ENCODE assay signal across 14 mouse cellular contexts in genomic region chr13:83661166-83661565, GRCm38 (mm10).
DNase-seq lines count a peak whose midpoint lies in the region; ATAC-seq lines count a peak whose summit lies in the region.
"Had no signal": no experiment of that assay in that cellular context is flagged by ENCODE, and none has a peak within 500 bp of the region (broad histone marks: within the 10 kb centered on the region; RNA-seq: fewer than 3 reads in every experiment).

No protein-coding gene starts in this region.

- 72% methylated on average over 7 of the region's 7 CpGs for WGBS in forebrain, embryonic 10.5 days
- 34% methylated on average over 7 of the region's 7 CpGs for WGBS in forebrain, embryonic 12.5 days
- WGBS in hindbrain, embryonic 14.5 days, result 51% methylated on average over 7 of the region's 7 CpGs
- WGBS in neural tube, embryonic 13.5 days, result 60% methylated on average over 7 of the region's 7 CpGs

- H3K27ac ChIP-seq in forebrain, embryonic 10.5 days, result peak overlapping the region; percentile 51; the same call in 1 of the 2 replicates
- peak overlapping the region; percentile 27 for H3K27ac ChIP-seq in forebrain, embryonic 12.5 days
- no peak overlapping the region for H3K27ac ChIP-seq in hindbrain, embryonic 14.5 days
- no peak overlapping the region for H3K27ac ChIP-seq in neural tube, embryonic 13.5 days (replicated peaks)
- H3K27ac ChIP-seq: kidney, embryonic 15.5 days; limb, embryonic 12.5 days; liver, embryonic 14.5 days had no signal

- no peak overlapping the region for H3K4me3 ChIP-seq in forebrain, embryonic 10.5 days
- no peak overlapping the region for H3K4me3 ChIP-seq in forebrain, embryonic 12.5 days (replicated peaks)
- peak overlapping the region; percentile 9; the same call in 1 of the 2 replicates for H3K4me3 ChIP-seq in hindbrain, embryonic 14.5 days (replicated peaks; ENCODE audit: low read length)
- no peak overlapping the region for H3K4me3 ChIP-seq in neural tube, embryonic 13.5 days
- H3K4me3 ChIP-seq: heart, embryonic 12.5 days; kidney, embryonic 15.5 days; limb, embryonic 12.5 days; myocyte had no signal

- no peak for DNase-seq in forebrain, embryonic 10.5 days (ENCODE audit: extremely low spot score, low spot score)
- no peak for DNase-seq in hindbrain, embryonic 14.5 days (ENCODE audit: low spot score)
- no peak for DNase-seq in gastrocnemius, postnatal 14 days
- DNase-seq in adrenal gland, postnatal 4 days (ENCODE audit: low spot score in 2 of 2), result no peak
- DNase-seq in frontal cortex, postnatal 14 days (ENCODE audit: low spot score in 2 of 2), result no peak
- DNase-seq: gastrocnemius, postnatal 36 days had no signal

- H3K4me2 ChIP-seq in forebrain, embryonic 12.5 days, result peak overlapping the region; percentile 34
- H3K4me2 ChIP-seq in hindbrain, embryonic 14.5 days (replicated peaks), result peak overlapping the region; percentile 41
- peak overlapping the region; percentile 30 for H3K4me2 ChIP-seq in neural tube, embryonic 13.5 days
- H3K4me2 ChIP-seq: heart, embryonic 12.5 days; kidney, embryonic 15.5 days; limb, embryonic 12.5 days had no signal

- H3K4me1 ChIP-seq in forebrain, embryonic 10.5 days, result peaks cover 20% of the 10 kb centered on the region
- peaks cover 17% of the 10 kb centered on the region for H3K4me1 ChIP-seq in forebrain, embryonic 12.5 days
- no peaks in the 10 kb centered on the region for H3K4me1 ChIP-seq in hindbrain, embryonic 14.5 days (replicated peaks; ENCODE audit: control insufficient read depth, insufficient read depth, low read length)
- peaks cover 15% of the 10 kb centered on the region for H3K4me1 ChIP-seq in neural tube, embryonic 13.5 days (replicated peaks)
- H3K4me1 ChIP-seq: heart, embryonic 12.5 days; kidney, embryonic 15.5 days; limb, embryonic 12.5 days had no signal

- ATAC-seq in forebrain, embryonic 12.5 days (ENCODE audit: low FRiP score), result peak; percentile 45
- peak; percentile 15; the same call in 1 of the 2 replicates for ATAC-seq in hindbrain, embryonic 14.5 days (ENCODE audit: low FRiP score)
- ATAC-seq in neural tube, embryonic 13.5 days (ENCODE audit: low read depth), result peak; percentile 28; the same call in 1 of the 2 replicates
- ATAC-seq: intestine, embryonic 16.5 days had no signal

- no peak overlapping the region for H3K9ac ChIP-seq in forebrain, embryonic 12.5 days
- H3K9ac ChIP-seq in hindbrain, embryonic 14.5 days, result 0 out of 2 replicates have a peak overlapping the region, but pooled peaks have one; percentile 29
- no peak overlapping the region for H3K9ac ChIP-seq in neural tube, embryonic 13.5 days
- H3K9ac ChIP-seq: heart, embryonic 12.5 days; kidney, embryonic 15.5 days; limb, embryonic 12.5 days; liver, embryonic 14.5 days had no signal

- H3K36me3 ChIP-seq in forebrain, embryonic 10.5 days (replicated peaks), result no peaks in the 10 kb centered on the region
- no peaks in the 10 kb centered on the region for H3K36me3 ChIP-seq in forebrain, embryonic 12.5 days (replicated peaks)
- no peaks in the 10 kb centered on the region for H3K36me3 ChIP-seq in hindbrain, embryonic 14.5 days (replicated peaks; ENCODE audit: control insufficient read depth, insufficient read depth)
- H3K36me3 ChIP-seq in neural tube, embryonic 13.5 days, result no peaks in the 10 kb centered on the region
- H3K36me3 ChIP-seq: kidney, embryonic 15.5 days; limb, embryonic 12.5 days had no signal

- H3K27me3 ChIP-seq in forebrain, embryonic 10.5 days (ENCODE audit: poor library complexity, severe bottlenecking), result no peaks in the 10 kb centered on the region
- no peaks in the 10 kb centered on the region for H3K27me3 ChIP-seq in forebrain, embryonic 12.5 days
- H3K27me3 ChIP-seq in hindbrain, embryonic 14.5 days (ENCODE audit: control insufficient read depth, insufficient read depth, low read length), result no peaks in the 10 kb centered on the region
- no peaks in the 10 kb centered on the region for H3K27me3 ChIP-seq in neural tube, embryonic 13.5 days
- H3K27me3 ChIP-seq: heart, embryonic 12.5 days; kidney, embryonic 15.5 days; limb, embryonic 12.5 days had no signal

- H3K9me3 ChIP-seq in forebrain, embryonic 10.5 days, result no peaks in the 10 kb centered on the region
- H3K9me3 ChIP-seq in forebrain, embryonic 12.5 days, result no peaks in the 10 kb centered on the region
- H3K9me3 ChIP-seq in hindbrain, embryonic 14.5 days (ENCODE audit: control insufficient read depth, low read length), result no peaks in the 10 kb centered on the region
- no peaks in the 10 kb centered on the region for H3K9me3 ChIP-seq in neural tube, embryonic 13.5 days
- H3K9me3 ChIP-seq: heart, embryonic 12.5 days; kidney, embryonic 15.5 days; limb, embryonic 12.5 days had no signal

- intact Hi-C loops in gastrocnemius, postnatal 14 days (cut with DNase I; ENCODE audit: low total_unique reads), result no loop called here

Comparison
In these comparisons a context has a peak if more than half of its experiments do, and no peak if none do; other contexts are left out.
1. H3K27ac ChIP-seq: peak in forebrain, embryonic 10.5 days (single experiment) and forebrain, embryonic 12.5 days (single experiment); none in hindbrain, embryonic 14.5 days (single experiment) and neural tube, embryonic 13.5 days (single experiment).
2. Peak in every context shown above with its lines, with median percentiles within 50 percentile points of each other: ATAC-seq and H3K4me2 ChIP-seq.